Mouse (Mus musculus): ENCODE data around the gene Kif14.

DNA sequence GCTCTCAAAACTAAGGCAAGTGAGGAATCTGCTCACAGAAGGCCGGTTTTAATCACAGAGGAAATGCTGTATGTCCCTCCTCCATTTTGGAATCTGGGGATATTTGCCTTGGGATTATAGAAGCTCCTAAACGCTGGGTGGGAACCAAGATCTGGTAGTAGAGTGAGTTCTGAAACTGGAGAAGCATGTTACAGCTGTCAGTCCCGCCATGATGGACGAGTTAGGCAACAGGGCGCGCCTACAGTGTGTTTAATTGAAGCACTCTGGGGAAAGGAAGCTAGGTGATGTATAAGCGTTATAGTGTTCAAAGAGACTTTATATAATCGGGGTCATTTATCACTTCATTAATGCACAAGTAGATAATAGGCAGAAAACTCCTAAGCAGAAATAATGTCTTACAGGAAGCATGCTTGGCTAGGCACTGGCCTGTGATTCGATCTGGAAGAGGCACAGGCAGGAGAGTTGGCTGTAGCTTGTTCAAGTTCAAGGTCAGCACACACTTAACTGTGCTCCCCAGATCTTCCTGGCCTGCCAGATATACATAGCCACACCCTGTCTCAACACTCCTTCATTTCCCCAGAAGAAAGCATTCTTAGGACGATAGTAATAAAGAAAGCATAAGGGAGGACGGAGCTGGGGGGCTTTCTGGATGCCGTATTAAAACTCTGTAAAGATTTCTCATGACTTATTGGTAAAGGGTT, 21.4 kb upstream of the Kif14 start:
- no peak for TF ChIP-seq POLR2A (IDR thresholded peaks at IDR 0.05; ENCODE audit: control insufficient read depth, extremely low read depth, insufficient read depth, low read length, poor library complexity)
- TF ChIP-seq CTCF (IDR thresholded peaks at IDR 0.05; ENCODE audit: borderline replicate concordance, control insufficient read depth, extremely low read depth, insufficient read depth, low read length, poor library complexity), result no peak

Data from thymus, adult 2 months (tissue).